Mouse (Mus musculus) MEL (cell line): ENCODE measurements around the gene Runx1.

Source experiments
- CTCF ChIP-seq, 3 experiments: IDR thresholded peaks in 2 of 3; conservative IDR thresholded peaks in 1 of 3; 2 replicates each; pipeline ENCODE4 v1.5.1; 2011 to 2012; ENCODE audit warnings: low read length in 3 of 3, low read depth in 2 of 3, mild to moderate bottlenecking in 2 of 3, improper control_type of control experiment in 1 of 3, inconsistent platforms in 1 of 3, mixed read lengths in 1 of 3, moderate library complexity in 1 of 3; ENCODE audit not compliant: control insufficient read depth in 1 of 3, insufficient read depth in 1 of 3, poor library complexity in 1 of 3, severe bottlenecking in 1 of 3
- SIN3A ChIP-seq: IDR thresholded peaks from 2 replicates; pipeline ENCODE4 v1.6.1; 2012; ENCODE audit warnings: low read length, improper control_type of control experiment, inconsistent platforms
- TAL1 ChIP-seq: IDR thresholded peaks from 2 replicates; pipeline ENCODE4 v1.6.1; 2012; ENCODE audit warnings: mild to moderate bottlenecking, inconsistent platforms, low read length, moderate library complexity, mixed read lengths

DNA sequence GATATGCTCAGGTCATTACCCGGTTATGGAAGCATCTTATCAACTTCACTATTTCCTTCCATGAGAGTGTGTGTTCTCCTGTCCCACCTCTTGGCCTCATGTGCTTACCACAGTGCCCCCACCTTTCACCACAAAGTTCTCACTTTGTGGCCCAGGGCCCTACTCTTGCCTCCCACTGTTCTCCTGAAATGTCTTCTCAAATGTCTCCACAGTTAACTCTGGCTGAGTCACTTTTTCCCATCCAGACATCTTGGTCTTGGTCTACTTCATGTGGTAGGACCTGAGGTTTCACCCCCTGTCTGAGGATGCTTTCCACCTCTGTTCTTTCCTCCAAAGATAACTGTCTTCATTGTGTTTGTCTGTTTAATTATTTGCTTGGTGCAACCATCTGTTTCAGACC is 77.7 kb downstream of the Runx1 start:
- TF ChIP-seq SIN3A, result no peak
- no peak for TF ChIP-seq TAL1
- TF ChIP-seq CTCF (IDR thresholded peaks at IDR 0.05 in 2 of 3, conservative IDR thresholded peaks at IDR 0.05 in 1 of 3; ENCODE audit: control insufficient read depth in 1 of 3, insufficient read depth in 1 of 3, low read depth in 2 of 3, low read length in 3 of 3, poor library complexity in 1 of 3, severe bottlenecking in 1 of 3), result no peak
